Mouse (Mus musculus) cortical plate, adult 2 months (tissue): ENCODE data around the gene Mag.

Source experiments
- CTCF ChIP-seq: fragments of 200-500 bp; IDR thresholded peaks from 2 replicates; pipeline ENCODE4 v1.5.1; 2011; ENCODE audit warnings: mild to moderate bottlenecking, control low read depth, low read length; ENCODE audit not compliant: insufficient read depth; ENCODE audit errors: extremely low read depth
- POLR2A ChIP-seq: fragments of 200-500 bp; IDR thresholded peaks from 2 replicates; pipeline ENCODE4 v1.6.1; 2011; ENCODE audit warnings: mild to moderate bottlenecking, low read length, control low read depth; ENCODE audit not compliant: insufficient read depth; ENCODE audit errors: extremely low read depth

- TF ChIP-seq CTCF (peak; percentile 60), POLR2A (no peak)
Observed at GRCm38 (mm10) chr7:30873083-30873482, 41.6 kb downstream of the Mag start.
